Mouse (Mus musculus) megakaryocyte progenitor cell, adult 5-6 weeks (primary cell): Measurements from ENCODE around the gene Dchs1. TPM values are rescaled to one million over a fixed set of nuclear protein-coding genes. Genes with fewer than 3 reads are reported as not detected.

Experiments
- ATAC-seq: replicated peaks from 2 replicates; pipeline ENCODE4 v1.8.0; 2016; ENCODE audit warnings: mild to moderate bottlenecking, moderate TSS enrichment, inconsistent platforms; ENCODE audit not compliant: poor library complexity
- total RNA-seq, 2 experiments: library from RNA; stranded (forward) in 1 of 2; stranded (reverse) in 1 of 2; fragments of 157-497, 149-512 nt in 1 of 2; fragments of 200-1000 nt in 1 of 2; gene quantifications; 2 replicates each; pipeline versions ENCODE4 v1.2.3 to v1.2.4; 2015 to 2017

Dchs1 gene
- total RNA-seq (2015) = 0.07 TPM in 1 of 2 replicates, not detected in the other
- total RNA-seq (2017) = not detected in 2 replicates

DNA sequence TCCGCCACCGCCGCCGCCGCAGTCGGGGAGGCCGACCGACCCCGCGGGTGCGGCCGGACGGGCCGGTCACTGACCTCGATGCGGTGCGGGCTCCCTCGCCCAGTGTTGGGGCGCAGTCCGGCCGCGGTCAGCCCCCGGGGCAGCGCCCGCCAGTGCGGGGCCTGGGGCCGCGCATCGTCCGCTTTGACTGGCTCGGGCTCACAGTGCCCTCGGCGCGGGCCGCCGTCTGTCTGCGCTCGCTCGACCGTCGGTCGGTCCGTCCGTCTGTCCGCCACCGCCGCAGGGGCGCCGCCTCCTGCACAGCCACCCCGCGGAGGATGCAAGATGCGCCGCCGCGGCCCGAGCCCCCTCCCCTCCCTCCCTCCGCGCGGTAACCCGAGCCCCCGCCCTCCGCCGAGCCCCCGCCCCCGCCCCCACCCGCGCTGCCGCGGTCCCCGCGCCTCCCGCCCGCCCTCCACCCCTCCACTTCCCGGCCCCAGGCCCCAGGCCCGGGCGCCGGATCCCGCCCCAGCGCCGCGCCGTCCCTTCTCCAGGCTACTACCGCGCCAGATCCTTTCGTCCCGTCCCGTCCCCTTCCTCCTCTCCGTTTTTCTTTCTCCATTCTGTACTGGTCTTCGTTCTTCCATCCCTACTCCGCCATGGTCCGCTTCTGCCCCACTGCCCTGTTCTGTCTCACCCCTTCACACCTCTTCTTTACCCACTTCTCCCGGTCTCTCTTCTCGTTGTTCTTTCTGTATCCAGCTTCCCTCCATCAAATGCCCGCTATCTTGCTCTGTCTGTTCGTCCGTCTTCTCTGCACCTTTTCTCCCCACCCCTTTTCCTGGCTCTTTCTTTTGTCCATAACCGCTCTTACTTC, at the start of gene Dchs1:
TSS of gene Dchs1 (minus strand) at position 370 of the 856 bp plus-strand sequence.
- 0 out of 2 replicates have a peak, but pooled peaks have one; percentile 38 for ATAC-seq

DNA sequence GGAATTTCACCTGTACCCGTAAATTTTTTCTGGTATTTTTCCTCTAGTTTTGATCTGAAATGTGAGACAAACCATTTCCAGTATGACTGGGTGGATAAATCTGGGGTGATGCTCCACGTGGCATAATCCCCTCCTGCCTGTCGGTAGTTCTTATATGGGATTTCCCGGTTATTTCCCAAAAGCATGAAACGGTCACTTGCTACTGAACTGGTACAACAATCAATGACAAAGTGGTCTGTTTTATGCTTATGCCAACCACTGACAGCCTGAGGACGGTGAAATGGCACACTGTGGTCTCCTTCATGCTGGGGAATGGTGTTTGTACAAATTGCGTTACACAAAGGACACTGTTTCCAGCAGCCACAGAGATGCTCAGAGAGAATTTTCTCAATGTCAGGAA, 36.8 kb upstream of the Dchs1 start:
- ATAC-seq = no peak

DNA sequence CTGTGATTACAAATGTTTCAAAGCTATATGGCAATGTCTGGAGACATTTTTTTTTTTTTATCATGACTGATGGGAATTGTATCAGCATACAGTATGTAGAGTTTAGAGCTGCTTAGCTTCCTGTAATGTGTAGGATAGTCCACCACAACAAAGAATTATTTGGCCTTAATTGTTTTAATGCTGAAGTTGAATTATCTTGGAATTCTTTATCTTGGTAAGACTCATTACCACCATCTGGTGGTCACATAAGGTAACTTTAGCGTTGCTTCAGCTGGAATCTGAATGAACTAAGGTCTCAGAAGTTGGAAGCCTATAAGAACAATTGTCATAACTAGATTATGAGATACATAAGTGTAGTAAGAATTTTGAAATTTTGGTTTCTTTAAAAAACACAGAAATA, 31.0 kb upstream of the Dchs1 start:
- ATAC-seq = peak; percentile 87

- peak; percentile 91 for ATAC-seq
These were observed 29.3 kb upstream of the Dchs1 start for GRCm38 (mm10) chr7:105816736-105817135.

GRCm38 (mm10) chr7:105813326-105813725, 25.9 kb upstream of the Dchs1 start:
- no peak for ATAC-seq

GRCm38 (mm10) chr7:105812566-105812965, 25.1 kb upstream of the Dchs1 start:
- no peak for ATAC-seq

DNA sequence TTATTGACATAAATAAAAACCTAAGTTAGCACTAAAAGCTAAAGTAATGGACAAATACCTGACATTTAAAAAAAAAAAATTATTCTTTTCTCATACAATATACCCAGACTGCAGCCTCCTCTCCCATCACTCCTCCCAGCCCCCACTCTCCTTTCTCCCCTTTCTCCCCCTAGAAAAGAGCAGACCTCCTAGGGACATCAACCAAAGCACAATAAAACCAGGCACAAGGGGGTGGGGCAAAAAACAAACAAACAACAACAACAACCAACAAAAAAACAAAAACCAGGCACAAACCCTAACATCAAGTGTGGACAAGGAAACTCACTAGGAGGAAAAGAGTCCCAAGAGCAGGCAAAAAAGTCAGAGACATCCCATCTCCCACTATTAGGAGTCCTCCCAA, 24.1 kb upstream of the Dchs1 start:
- no peak for ATAC-seq

DNA sequence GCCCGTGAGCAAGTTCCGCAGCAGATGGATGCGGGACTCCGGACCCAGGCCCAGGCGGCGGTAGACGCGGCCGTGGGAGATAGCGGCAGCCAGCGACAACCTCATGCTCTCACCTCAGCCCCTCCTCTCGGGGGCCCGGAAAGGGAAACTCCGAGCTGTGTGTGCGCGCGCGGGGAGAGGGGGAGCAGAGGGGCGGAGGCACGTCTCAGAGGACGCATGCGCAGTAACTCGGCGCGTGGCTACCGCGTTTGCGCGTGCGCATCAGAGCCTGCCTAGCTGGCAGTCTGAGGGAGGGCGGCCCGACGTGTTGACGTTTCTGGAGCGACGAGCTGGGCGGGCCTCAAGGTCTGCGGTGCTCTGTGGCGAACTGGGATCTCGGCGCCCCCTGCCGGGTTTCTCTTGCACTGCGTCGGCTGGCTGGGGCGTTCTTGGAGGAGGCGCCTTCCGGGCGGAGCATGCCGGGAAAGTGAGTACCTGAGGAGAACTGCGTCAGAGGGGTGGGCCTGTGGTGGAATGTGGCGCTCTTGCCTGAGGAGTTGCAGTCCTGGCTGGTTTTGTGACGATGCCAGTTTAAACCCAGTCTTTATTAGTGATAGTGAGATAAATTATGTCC, 23.5 kb upstream of the Dchs1 start, which contains the start of gene Mrpl17:
TSS of gene Mrpl17 (minus strand) at position 223 of the 613 bp plus-strand sequence.
- peak; percentile 91 for ATAC-seq

GRCm38 (mm10) chr7:105810280-105810876, 22.9 kb upstream of the Dchs1 start:
- ATAC-seq = peak; percentile 1; the same call in 1 of the 2 replicates

DNA sequence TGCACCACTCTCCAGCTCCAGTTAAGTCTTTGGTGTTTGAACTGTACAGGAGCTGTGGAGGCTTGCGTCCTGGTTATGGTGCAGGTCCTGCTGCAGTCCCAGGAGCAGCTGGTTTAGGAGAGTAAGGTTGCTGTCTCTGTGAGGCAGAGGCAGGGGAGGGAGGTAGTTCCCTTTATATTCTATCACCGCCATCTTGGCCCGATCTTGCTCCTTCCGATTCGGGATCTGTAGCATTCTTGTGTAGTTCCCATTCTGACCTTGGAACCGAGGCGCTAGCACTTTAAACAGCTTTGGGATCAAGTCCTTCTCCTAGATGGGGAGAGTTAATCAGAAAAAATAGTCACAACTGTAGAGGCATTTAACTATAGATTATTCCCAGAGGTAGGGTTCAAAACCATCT, 22.4 kb upstream of the Dchs1 start:
- no peak for ATAC-seq

- ATAC-seq = no peak
These were observed 20.9 kb upstream of the Dchs1 start for GRCm38 (mm10) chr7:105808385-105808784.

GRCm38 (mm10) chr7:105806716-105807115, 19.3 kb upstream of the Dchs1 start:
- no peak for ATAC-seq

GRCm38 (mm10) chr7:105806125-105806524, 18.7 kb upstream of the Dchs1 start:
- no peak for ATAC-seq

GRCm38 (mm10) chr7:105803428-105803827, 16.0 kb upstream of the Dchs1 start:
- ATAC-seq = no peak

DNA sequence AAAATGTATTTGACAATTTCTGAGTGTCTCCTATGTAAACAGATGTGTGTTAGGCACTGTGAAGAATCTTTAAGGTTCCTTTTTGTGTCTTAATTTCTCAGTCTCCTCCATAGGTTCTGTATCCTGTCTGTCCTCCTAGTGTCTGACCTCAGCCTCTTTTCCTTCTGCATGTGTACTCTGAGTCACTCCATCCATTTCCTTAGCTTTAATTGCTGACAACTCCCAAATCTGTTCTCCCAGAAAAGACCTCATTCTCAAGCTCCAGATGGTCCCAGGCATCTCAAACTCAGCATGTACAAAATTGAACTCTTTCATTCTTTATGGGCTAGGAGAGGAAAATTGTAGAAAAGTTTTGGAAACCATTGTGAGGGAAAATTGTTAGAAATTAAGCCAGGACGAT, 15.3 kb upstream of the Dchs1 start:
- no peak for ATAC-seq

GRCm38 (mm10) chr7:105802312-105802711, 14.9 kb upstream of the Dchs1 start:
- ATAC-seq = no peak

DNA sequence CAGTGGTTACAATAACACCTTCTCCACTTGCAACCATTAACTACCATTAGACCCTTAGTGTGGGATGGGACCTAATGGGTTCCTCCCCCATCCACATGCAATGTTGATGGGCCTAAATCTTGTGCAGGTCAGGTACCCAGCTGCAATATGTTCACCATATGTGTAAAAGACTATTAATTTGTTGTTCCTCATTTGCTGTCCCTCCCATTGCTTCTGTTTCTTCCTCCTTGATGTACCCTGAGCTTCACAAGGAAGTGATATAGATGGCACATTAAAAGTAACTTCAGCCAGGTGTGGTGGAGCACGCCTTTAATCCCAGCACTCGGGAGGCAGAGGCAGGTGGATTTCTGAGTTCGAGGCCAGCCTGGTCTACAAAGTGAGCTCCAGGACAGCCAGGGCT, 9.5 kb upstream of the Dchs1 start:
- 0 out of 2 replicates have a peak, but pooled peaks have one; percentile 20 for ATAC-seq

DNA sequence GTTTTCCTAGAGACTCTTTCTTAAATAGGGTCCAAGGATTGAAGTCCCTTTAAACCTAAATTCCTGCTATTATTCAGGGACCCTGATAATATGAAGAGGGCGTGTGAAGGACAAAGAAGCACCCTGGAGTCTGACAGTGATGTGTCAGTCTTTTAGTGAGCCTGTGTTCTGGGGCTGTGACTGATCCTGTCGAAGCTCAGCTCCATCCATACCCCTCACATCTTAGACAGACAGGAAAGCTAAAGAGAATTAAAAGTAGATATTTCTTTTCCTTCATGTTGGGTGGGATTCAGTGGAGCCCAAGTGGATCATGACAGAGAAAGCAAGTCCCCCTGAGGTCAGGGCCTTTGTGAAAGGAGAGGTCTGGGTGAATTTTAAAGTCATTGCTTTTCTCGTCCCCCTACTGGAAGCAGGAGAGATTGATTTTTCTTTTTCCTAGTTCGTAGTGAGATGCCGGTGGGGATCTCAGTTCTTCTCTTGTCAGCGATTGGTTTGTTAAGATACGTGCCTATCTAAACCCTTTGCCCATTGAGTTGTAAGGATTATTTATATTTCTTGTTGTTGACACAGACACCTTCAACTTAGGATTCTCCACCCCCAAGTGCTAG, 8.4 kb upstream of the Dchs1 start:
- peak; percentile 68 for ATAC-seq

DNA sequence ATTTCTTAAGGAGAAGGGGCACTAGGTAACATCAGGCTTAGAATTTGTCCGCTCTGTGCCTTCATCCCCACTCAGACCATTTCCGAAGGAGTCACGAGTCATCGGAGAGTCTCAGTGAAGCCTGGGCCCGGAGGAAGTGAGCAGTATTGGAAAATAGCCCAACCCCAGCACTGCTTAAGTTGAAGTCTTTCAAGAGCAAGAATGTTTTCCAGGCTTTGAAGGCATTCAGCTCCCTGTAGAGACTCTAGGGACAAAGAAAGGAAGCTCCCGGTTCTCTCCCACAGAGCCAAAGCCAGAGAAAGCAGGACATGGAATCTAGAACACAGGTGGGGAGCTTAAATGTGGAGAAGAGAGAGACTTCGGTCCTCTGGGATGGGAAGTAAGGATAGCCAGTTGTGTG, 6.2 kb upstream of the Dchs1 start:
- ATAC-seq = no peak

DNA sequence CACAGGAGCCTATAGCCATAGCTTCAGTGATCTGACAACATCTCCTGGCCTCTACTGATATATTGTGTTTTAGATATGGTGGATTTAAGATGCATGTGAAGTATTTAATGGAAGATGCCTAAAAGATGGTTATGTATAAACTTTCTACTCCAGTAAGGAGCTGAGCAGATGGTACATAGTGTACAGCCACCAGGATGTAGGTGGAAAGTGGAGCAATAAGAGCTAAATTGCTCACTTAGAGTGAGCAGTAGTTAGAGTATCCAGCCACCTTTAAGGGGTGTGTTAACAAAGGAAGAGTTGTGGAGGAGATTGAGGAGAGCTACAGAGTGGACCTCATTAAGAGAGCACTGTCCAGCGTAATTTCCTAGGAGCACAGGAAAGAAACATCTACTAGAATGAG, 3.7 kb upstream of the Dchs1 start:
- ATAC-seq = no peak
